Mouse (Mus musculus): Measurements from ENCODE around the gene Rmi2. TPM values are rescaled to one million over a fixed set of nuclear protein-coding genes. Genes with fewer than 3 reads are reported as not detected.
A peak's percentile ranks its signal among the peaks of the same experiment; 100 is the strongest.
"Not testable (repeated sequence)": the region's sequence is repeated elsewhere in the genome, so short reads cannot be mapped to it uniquely, and the experiment has no call there.

Gene Rmi2
- under 1 TPM; 0.29 to 0.41 (median 0.32) TPM for total RNA-seq (2022)

DNA sequence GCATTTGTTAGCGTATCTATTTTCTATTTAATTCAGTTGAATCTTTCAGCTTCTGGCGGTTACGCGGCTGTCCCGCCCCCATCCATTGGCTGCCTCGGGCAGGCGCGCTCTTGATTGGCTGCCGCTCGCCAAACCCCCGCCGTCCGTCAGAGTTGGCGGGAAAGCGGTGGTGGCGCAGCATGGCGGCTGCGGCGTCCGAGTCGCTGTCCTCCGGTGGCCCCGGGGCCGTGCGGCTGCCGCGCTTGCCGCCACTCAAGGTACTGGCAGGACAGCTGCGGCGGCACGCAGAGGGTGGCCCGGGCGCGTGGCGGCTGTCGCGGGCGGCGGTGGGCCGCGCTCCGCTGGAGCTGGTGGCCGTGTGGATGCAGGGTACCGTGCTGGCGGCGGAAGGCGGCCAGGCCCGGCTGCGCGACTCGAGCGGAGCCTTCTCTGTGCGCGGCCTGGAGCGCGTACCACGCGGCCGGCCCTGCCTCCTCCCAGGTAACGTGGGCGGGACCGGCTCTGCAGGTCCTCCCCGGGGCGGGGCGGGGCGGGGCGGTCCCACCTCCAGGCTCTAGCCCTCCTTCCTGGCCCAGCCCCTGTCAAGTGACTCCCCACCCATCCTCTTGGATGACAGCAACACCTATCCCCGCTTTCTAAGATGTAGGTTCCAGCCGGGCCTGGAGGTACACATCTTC is at the start of gene Rmi2:
TSS of gene Rmi2 (plus strand) at position 149 of the 677 bp plus-strand sequence.
- peak; percentile 79 for DNase-seq (ENCODE audit: low spot score)

- DNase-seq (ENCODE audit: low spot score), result peak; percentile 88
Observed at GRCm38 (mm10) chr16:10785371-10786231, 49.3 kb upstream of the Rmi2 start, which contains the start of gene Socs1. Gene Socs1, minus strand, starts transcription at chr16:10785536.

- peak; percentile 85 for DNase-seq (ENCODE audit: low spot score)
Observed at GRCm38 (mm10) chr16:10786288-10786687, 48.6 kb upstream of the Rmi2 start.

DNA sequence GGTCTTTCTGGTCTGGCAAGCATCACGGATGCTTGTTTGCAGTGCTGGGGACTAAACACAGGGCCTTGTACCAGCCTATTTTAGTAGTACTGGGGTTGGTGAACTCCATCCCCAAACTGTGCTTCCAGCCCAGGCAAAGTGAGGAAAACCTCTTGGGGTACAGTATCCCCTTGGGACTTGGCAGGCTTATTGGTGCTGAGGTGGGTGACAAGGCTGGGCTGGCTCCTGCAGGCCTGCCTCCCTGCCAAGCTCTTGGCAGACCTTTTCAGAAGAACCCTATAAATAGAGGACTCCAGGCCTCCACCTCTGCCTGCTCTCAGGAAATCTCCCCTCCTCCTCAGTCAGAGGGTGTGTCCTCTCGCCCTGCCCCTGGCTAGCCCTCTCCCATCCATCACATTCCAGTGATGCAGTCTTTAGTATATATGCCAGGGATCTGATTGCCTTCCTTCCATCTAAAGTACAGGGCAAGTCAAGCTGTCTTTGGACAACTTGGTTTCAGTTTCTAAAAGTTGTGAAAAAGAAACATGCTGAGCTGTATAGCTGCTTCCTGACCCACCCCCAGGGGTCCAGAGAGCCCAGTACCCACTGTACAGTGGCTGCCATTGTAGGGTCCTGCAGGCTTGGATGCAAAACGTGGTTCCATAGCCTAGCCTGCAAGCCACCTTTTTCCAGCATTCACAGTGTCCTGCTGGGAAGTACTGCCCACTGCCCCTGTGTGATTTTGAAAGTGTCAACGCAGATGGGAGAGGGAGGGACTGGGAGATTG is 47.9 kb upstream of the Rmi2 start:
- peak; percentile 42 for DNase-seq (ENCODE audit: low spot score)

- DNase-seq (ENCODE audit: low spot score), result no peak
Observed at GRCm38 (mm10) chr16:10787548-10788058, 47.3 kb upstream of the Rmi2 start.

DNA sequence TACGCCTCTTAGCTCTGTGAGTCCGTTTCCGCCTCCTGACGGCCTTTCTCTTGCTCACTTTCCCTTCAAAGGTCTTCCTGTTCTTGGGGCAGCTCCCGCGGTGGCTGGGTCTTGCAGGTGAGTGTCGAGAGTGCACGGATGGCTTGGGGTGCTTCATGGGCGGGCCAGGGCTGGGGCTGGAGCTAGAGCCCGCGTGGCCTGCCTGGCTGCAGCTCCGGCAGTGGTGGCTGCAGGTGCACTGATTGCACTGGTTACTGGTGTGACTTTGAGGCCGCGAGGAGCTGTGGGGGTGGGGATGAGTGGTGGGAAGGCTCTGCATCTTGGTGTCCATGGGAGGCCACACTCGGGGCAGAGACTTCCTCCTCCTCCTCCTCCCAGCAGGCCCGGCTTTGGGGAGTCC is 46.6 kb upstream of the Rmi2 start, which contains the start of gene Tnp2:
TSS of gene Tnp2 (minus strand) at position 390 of the 400 bp plus-strand sequence.
- DNase-seq (ENCODE audit: low spot score), result no peak

DNA sequence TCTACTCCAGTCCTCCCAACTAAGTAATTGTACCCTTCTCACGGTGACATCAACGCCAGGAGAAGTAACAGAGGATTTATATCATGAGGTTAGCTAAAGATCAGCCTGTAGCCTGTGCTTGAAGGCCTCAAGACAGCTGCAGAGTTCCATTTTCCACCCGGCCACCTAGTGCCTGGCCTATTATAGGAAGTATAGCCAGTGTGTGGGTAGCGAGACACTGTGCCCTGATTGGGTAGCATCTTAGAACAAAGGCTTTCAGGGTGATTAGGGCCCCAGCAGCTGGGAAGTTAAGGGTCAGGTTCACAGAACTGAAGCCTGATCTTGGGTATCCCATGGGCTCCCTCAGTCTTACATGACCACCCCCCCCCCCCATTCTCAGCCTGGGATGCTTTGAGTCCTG is 46.0 kb upstream of the Rmi2 start:
- DNase-seq (ENCODE audit: low spot score), result no peak

- no peak for DNase-seq (ENCODE audit: low spot score)
Observed at GRCm38 (mm10) chr16:10790702-10791101, 44.2 kb upstream of the Rmi2 start, which contains the start of gene Prm3. Gene Prm3, minus strand, starts transcription at chr16:10790914.

DNA sequence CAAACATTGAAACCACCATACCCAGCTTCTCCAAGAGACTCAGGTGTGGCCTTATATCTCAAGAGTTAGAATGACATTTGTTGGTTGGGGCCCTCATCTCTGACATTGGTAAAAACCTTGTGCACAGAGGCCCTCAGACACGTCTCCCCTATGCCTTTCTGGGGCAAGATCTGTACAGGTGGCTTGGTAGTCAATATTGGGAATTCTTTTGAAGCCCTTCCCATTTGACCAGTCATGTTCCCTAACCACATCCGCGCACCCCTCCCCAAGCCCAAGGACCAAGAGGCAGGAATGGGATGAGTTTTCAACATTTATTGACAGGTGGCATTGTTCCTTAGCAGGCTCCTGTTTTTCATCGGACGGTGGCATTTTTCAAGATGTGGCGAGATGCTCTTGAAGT is 38.8 kb upstream of the Rmi2 start, which contains the start of gene Prm2:
TSS of gene Prm2 (minus strand) at position 101 of the 400 bp plus-strand sequence.
- no peak for DNase-seq (ENCODE audit: low spot score)

DNA sequence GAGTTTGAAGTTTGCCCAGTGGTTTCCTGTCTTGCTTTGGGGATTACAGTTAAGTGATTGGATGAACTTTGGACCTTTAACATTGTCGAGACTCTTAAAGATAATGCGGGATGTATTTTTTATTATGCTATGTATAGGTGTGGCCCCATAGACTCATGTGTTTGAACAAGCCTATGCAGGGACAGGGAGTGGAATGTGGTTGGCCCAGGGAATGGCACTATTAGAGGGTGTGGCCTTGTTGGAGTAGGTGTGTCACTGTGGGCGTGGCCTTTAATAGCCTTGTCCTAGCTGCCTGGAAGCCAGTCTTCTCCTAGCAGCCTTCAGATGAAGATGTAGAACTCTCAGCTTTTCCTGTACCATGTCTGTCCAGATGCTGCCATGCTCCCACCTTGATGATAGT is 32.4 kb upstream of the Rmi2 start:
- not testable (repeated sequence) for DNase-seq (ENCODE audit: low spot score)

DNA sequence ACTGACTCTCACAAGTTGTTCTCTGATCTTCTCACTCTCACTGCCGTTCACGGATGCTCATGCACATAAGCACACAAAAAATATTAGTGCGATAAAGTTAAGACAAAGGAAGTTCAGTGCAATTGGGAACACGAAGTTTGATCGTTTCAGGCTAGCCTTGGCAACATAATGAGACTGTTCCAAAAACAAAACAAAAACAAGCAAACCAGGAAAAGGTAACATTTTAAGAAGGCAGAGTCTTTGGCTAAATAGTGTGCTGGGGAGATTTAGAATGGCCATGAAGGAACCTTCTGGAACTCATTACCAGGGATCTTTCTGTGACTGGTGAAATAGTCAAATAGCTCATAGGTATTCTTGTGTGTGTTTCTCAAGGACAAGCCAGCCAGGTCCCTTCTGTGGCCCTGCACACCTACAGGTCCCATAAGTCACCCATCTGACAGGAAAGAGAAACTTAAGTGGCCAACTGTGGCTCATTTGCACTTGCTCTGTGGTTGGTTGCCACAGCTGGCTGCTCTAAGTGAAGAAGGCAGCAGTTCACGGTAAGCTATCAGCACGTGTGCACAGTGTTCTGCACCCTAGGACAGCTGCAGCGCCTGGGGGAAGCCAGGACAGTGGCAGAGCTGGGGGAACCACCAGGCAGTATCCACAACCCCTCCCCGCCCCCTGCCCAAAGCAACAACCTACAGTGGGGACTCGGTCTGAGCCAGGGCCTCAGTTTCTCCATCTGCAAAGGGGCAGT is 28.9 kb upstream of the Rmi2 start, which contains the start of gene Prm1:
TSS of gene Prm1 (minus strand) at position 51 of the 739 bp plus-strand sequence.
- no peak for DNase-seq (ENCODE audit: low spot score)

- no peak for DNase-seq (ENCODE audit: low spot score)
Observed at GRCm38 (mm10) chr16:10810376-10810775, 24.5 kb upstream of the Rmi2 start.

DNA sequence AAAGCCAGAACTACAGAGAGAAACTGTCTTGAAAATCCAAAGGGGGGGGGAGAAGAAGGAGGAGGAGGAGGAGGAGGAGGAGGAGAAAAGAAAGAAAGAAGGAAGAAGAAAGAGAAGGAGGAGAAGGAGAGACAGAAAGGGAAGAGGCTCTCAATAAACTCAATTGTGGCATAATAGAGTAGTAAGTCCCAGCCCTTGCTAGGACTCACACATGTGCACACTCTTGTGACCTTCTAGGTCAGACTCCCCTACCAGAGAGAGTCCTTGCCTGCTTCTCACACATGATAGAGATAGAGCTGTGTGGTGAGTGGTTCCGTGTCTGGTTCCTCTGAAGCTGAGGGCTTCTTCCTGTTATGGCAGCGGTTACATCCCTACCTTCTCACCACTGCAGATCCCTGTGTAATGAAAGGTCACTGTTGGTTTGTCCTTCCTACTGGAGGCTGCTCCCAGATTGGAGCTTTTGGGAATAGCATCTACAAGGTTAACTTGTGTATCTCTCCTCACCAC is 21.9 kb upstream of the Rmi2 start, which contains the start of gene Gm11172:
TSS of gene Gm11172 (plus strand) at position 51 of the 507 bp plus-strand sequence.
- DNase-seq (ENCODE audit: low spot score), result no peak

DNA sequence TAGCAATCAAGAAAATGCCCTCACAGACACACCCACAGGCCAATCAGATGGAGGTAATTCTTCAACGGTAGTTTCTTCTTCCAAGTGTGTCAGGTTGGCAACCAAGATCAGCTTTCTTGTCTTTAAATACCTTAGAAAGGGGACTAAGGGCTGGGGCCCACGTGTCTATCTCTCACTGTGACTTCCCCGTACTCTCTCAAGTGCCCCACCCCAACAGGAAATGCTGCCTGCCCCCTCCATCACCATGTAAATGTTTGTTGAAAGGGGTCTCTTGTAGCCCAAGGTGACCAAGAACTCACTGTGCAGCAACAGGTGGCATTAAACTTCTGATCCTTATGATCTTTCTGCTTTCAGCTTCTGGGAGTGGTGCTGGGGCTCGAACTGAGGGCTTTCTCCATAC is 21.1 kb upstream of the Rmi2 start:
- no peak for DNase-seq (ENCODE audit: low spot score)

GRCm38 (mm10) chr16:10814864-10815263 is 20.0 kb upstream of the Rmi2 start:
- DNase-seq (ENCODE audit: low spot score), result no peak

DNA sequence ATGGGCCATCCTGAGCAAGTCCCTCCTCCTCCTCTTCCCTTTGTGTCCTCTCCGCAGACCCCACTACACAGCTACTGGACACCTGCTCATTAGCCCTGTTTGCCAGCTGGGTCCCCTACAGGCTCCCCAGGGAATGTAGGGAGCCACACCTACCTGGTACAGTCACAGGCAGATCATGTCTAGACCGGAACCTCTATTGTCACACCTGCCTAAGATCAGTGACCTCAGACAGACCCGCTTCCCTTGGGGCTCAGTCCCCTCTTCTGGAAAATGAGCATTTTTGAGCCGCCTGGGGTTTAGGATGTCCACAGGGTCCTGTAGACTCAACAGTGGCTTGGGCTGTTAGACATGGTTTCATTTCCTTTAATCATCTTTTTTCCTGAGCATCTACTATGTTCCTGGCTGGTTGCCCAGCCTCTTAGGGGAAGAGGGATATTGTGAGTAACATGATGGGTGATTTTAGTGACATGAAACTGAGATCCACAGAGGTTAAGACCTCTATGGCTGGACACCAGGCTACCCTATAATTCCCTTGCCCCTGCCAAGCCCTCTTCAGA is 16.2 kb upstream of the Rmi2 start:
- DNase-seq (ENCODE audit: low spot score), result no peak

- DNase-seq (ENCODE audit: low spot score), result no peak
Observed at GRCm38 (mm10) chr16:10819966-10820365, 14.9 kb upstream of the Rmi2 start.

- peak; percentile 14 for DNase-seq (ENCODE audit: low spot score)
Observed at GRCm38 (mm10) chr16:10821387-10821786, 13.5 kb upstream of the Rmi2 start.

- DNase-seq (ENCODE audit: low spot score), result no peak
Observed at GRCm38 (mm10) chr16:10824536-10824935, 10.3 kb upstream of the Rmi2 start.

- no peak for DNase-seq (ENCODE audit: low spot score)
Observed at GRCm38 (mm10) chr16:10825840-10826239, 9.0 kb upstream of the Rmi2 start.

Data from heart, adult 8-10 months (tissue).